Mouse (Mus musculus): Measurements from ENCODE around the gene Spata32.

Gene Spata32

DNA sequence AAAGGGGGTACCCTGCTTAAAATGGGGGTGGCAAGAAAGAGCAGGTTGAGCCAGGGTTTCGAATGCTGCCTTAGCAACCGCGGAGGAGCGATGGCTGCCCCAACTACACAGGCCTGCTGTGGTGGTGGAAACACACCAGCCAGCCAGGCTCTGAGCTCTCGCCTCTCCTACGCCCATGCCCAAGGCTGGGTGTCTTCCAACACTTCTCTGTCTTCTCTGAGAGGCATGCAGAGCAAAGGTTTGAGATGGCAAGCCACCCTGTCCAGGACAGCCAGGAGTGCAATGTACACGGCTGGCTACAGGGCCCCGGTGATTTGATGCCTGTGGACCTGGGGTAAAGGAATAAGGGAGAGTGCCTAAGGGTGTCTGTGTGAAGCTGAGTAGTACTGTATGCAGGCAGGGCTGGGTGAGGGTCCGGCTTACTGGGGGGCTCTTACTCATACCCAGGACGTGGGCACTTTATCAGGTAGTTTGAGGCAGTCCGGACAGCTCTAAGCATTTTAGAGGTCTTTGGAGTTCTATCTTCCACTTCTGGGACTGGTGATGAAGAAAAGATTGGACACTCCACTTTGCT is 44.4 kb downstream of the Spata32 start:
- DNase-seq (ENCODE audit: low read depth) = peak; percentile 67

DNA sequence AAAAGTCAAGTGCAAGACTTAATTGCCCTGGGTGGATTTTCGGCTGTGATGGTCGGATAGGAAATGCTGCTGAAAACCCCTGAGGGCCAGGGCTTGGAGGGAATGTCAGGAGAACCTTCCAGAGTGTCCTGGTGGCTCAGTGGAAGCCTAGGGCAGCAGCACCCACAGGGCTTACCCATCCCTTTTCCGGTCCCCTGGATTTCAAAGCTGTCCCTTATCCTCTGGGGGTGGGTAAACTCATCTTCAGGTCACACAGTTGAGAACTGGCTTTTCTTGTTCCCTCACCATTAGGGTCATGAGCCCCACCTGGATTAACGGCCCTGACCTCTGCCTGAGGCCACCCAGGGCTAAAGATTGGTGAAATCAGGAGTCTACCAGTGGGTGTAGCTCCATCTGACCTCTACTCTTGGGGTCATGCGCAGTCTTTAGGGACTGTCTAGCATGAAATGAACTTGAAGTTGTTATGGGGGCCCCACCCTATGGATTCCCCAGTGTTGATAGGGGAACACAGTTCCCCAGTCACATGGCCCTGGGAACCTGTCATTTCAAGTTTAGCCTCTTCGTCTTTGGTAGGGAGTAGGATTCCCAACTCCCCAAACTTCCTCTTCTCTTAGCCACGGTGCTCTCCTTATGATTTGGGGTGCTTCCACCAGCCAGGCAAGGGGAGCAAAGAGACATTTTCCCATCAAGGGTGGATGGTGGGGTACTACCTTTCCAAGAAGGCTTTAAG is 45.0 kb downstream of the Spata32 start:
- peak; percentile 49 for DNase-seq (ENCODE audit: low read depth)

- peak; percentile 55 for DNase-seq (ENCODE audit: low read depth)
Measured at GRCm38 (mm10) chr11:103172392-103173040, 45.7 kb downstream of the Spata32 start.

DNA sequence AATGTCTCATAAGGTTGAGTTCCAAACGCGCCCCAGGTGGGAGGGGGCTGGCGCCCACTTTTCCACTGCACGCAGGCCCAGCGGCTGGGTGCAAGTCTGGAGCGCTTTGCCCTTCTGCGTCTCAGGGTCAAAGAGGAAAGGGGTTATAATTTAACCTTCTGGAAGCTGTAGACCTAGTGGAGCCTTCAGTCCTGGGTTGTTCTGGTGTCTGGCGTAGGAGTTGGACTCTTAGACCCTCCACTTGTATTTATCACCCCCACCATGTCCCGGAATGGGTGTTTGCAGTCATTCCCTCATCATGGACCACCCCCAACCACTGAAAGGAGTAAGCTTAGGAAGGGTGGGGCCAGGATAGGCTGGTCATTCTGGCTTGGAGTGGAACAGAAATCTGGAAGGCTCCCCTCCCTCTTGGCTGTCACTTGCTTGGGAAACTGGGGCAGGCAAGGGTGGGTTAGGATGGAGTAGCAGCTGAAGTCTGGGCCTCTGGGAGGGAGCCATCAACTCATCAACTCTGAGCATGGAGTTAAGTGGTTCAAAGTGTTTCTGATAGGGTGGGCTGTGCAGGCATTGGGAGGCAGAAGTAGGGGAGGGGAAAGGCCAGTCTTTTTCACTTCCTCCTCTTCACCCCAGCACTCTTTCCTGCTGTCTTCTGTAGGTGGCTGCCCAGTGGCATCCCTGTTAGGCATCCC is 46.4 kb downstream of the Spata32 start:
- peak; percentile 49 for DNase-seq (ENCODE audit: low read depth)

DNA sequence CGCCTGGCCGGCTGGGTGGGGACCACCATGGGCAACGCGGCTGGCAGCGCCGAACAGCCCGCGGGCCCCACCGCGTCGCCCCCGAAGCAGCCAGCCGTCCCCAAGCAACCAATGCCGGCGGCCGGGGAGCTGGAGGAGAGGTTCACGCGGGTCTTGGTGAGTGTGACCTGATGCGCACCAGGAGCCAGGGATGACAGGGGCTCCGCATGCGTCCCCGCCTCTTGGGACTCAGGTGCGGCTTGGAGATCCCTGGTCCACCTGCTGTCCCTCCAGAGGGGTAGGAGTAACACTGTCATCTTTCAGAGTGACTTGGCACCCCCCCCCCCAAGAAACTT is 47.0 kb downstream of the Spata32 start:
- peak; percentile 54 for DNase-seq (ENCODE audit: low read depth)

DNA sequence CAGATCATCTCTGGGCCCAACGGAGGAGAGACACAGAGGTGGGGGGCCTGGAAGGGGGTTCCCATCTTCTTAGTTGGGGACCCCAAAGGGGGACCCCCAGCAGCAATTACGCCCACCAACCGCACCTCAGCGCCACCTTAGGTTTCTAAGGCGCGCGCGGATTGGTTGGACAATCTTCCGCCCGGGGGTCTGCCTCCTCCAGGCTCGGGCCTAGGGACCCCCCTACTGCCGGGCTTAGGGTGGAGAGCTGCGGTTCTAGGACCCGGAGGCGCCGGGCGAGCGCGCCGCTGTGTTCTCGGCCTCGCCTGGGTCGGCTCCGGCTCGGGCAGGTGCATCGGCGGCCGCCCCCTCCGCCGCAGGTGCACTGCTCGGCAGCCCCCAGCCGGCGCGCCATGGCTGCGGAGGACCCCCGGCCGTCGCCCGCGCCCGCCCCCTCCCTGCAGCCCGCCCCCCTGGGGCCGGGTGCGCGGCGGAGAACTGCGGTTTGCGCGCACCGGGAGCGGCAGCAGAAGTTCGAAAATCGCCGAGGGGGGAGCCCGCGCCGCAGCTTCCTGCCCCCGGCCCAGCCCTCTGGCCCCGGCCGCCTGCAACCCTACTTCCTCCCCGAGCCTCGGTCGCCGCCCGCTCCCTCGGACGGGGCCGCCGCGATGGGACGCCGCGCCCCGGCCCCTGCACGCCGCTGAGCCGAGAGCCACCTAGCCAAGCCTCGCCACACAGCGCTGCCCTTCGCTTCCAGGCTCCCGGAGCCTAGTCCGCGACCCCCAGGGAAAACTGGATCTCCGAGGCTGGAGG is 47.5 kb downstream of the Spata32 start, which contains the start of gene Fmnl1:
TSS of gene Fmnl1 (plus strand) at position 614 of the 792 bp plus-strand sequence.
- DNase-seq (ENCODE audit: low read depth) = peak; percentile 78

GRCm38 (mm10) chr11:103170111-103170493 is 48.1 kb downstream of the Spata32 start:
- DNase-seq (ENCODE audit: low read depth) = peak; percentile 61

- DNase-seq (ENCODE audit: low read depth) = no peak
Measured at GRCm38 (mm10) chr11:103169664-103170063, 48.6 kb downstream of the Spata32 start.

DNA sequence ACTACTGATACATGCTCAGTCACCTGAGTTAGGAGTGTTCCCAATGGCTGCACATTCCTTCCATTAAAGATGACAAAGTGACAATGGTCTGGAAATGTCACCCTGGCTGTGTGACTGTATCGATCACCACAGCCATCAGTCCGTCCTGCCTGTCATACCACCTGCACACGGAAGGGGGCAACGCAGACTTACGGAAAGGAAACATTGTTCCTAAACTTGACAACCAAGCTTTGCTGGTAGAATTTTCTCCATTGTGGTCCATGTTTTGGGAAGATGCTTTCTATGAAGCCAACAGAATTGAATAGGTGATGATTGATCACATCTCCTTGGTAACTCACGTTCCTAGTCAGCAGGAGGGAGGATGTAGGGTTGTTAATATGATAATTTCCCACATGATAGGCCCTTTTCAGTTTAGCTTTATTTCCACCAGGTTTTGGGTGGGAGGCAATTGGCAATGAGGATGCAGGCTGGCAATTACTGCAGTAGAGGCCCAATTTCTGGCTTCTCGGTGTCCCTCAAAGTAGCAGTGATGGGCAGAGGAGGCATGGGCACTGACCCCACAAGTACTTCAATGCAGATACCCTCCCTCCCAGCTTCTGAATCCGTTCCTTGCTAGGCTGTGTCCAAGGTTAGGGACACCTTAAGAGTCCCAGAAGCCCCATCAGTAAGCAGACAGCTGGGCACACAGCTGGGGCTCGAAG is 49.4 kb downstream of the Spata32 start:
- peak; percentile 93 for DNase-seq (ENCODE audit: low read depth)

DNA sequence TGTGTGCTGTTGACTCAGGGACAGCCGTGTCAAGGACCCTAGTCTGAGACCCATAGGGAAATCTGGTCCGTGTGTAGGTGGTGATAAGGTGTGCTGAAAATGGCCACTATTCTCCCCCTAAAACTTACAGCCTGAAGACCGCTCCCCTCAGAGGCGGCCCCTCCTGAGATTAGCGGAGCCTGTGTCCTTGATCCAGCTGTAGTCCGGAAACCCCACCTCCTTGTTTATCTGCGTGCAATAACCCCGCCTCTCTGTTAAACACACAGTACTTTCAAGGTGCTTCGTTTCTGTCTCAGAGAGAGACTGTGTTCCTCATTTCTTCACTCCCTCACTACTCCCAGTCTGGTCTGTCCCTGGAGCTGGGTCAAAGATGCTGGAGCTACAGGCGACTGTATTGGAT is 53.8 kb downstream of the Spata32 start:
- DNase-seq (ENCODE audit: low read depth) = peak; percentile 36

- peak; percentile 82 for DNase-seq (ENCODE audit: low read depth)
Measured at GRCm38 (mm10) chr11:103162132-103162531, 56.1 kb downstream of the Spata32 start.

DNA sequence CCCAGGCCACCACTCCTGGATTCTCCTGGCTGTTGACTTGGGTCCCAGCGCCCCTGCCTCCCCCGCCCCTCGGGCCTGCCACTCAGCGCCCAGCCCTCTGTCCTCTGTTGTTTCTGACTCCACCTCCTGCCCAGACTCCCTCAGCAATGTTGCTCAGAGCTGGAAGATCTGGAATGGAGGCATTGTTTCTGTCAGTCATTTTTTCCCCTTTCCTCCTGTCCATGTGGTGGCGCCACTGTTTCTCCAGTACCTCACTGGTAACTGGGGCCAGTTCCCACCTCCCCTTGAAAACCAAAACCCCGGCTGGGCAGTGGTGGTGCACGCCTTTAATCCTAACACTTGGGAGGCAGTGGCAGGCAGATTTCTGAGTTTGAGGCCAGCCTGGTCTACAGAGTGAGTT is 56.8 kb downstream of the Spata32 start:
- peak; percentile 48 for DNase-seq (ENCODE audit: low read depth)

DNA sequence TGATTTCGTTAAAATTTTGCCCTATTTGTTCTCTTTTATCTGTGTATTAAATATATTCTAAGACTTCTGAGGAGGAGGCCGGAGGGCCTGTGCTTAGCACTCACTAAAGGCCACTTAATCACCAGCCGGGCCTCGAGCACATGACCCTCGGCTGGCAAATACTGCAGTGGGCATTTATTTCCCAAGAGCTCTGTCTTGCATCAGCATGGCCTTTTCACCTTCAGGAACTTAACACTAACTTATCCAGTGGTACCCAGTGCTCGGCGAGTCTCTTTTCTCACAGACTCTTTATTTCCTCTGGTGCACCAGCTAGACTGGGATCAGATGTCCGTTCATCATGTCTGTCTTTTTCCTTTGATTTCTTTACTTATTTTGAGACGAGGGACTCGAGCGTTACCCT is 57.5 kb downstream of the Spata32 start:
- DNase-seq (ENCODE audit: low read depth) = no peak

- peak; percentile 95 for DNase-seq (ENCODE audit: low read depth)
Measured at GRCm38 (mm10) chr11:103158621-103159478, 59.4 kb downstream of the Spata32 start.

Data from induced T-regulatory cell, adult 2 months (primary cell).